Mouse (Mus musculus): ENCODE measurements around the gene D930048N14Rik.

DNA sequence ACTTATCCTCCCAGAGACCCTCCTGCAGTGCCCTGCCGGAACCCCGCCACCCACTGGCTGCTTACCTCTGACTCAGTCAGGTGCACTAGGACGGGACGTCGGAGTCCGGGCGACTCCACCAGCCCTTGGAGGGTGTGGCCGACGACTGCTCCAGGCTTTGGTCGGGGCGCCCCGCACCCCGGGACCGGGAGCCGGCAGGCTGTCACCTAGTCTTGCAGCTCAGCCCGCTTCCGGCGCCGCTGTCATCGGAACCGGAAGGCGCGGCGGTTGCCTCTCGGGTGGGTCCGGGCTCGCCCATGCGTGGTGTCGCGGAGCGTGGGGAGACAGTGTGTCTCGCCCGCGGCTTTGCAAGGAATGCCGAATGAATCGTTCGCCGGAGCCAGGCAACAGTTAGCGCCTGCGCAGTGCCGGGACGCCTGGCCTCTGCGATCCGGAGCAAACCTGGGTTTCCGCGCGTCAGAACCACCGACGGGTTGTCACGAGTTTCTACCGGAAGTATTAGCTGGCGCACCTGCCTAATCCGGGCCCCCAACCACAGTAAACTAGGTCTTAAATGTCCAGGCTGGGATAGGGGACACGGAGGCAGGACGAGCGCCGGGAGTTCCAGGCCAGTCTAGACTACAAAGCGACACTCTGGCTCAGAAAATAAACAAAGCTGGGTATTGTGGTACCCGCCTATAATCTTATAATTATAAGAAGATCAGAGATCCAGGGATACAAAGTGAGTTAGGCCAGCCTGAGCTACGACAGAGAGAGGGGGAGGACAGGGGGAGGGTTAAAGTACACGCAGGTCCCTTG, 15.0 kb upstream of the D930048N14Rik start, which contains the start of gene Rmnd5b:
- TF ChIP-seq CTCF (IDR thresholded peaks at IDR 0.05; ENCODE audit: insufficient read depth, low read length) (no peak), POLR2A (IDR thresholded peaks at IDR 0.05; ENCODE audit: borderline replicate concordance, extremely low read depth, low read depth, low read length) (peak; percentile 49; the same call in 1 of the 2 replicates)

Measured in lung, adult 2 months (tissue).